Mouse (Mus musculus) embryonic facial prominence, embryonic 11.5 days (tissue): ENCODE measurements around the gene Sema3a. TPM values are rescaled to one million over a fixed set of nuclear protein-coding genes. Genes with fewer than 3 reads are reported as not detected.

Experiments used
- ATAC-seq: fragments of 200-750 bp; cut with Nextera tagmentation; replicated peaks from 2 replicates; pipeline ENCODE4 v1.8.0; 2017; ENCODE audit warnings: low read depth; ENCODE audit not compliant: insufficient number of reproducible peaks, low FRiP score, low TSS enrichment
- DNase-seq: peaks from one replicate; pipeline ENCODE4 v3.0.0-alpha.2; 2015; ENCODE audit warnings: low spot score
- H3K27ac ChIP-seq: fragments of 300-500 bp; sonication (generic); replicated peaks from 2 replicates; pipeline ENCODE4 v1.5.1; 2014; ENCODE audit warnings: mild to moderate bottlenecking, low read depth, low read length, control low read depth
- H3K27me3 ChIP-seq: fragments of 300-500 bp; sonication (generic); 2 replicates; pipeline ENCODE4 v1.6.1; 2014; ENCODE audit warnings: mild to moderate bottlenecking, low read length, moderate library complexity, mixed read lengths; ENCODE audit not compliant: control insufficient read depth, insufficient read depth
- H3K36me3 ChIP-seq: fragments of 300-500 bp; sonication (generic); replicated peaks from 2 replicates; pipeline ENCODE4 v1.6.1; 2014; ENCODE audit warnings: low read depth, mild to moderate bottlenecking, low read length, moderate library complexity, mixed read lengths; ENCODE audit not compliant: control insufficient read depth, insufficient read depth
- H3K4me1 ChIP-seq: fragments of 300-500 bp; sonication (generic); 2 replicates; pipeline ENCODE4 v1.6.1; 2014; ENCODE audit warnings: low read length, mixed read lengths; ENCODE audit not compliant: control insufficient read depth, insufficient read depth
- H3K4me2 ChIP-seq: fragments of 300-500 bp; sonication (generic); 2 replicates; pipeline ENCODE4 v1.6.1; 2014; ENCODE audit warnings: low read depth, mild to moderate bottlenecking, control low read depth, low read length, moderate library complexity
- H3K4me3 ChIP-seq: fragments of 300-500 bp; sonication (generic); 2 replicates; pipeline ENCODE4 v1.5.1; 2014; ENCODE audit warnings: low read depth, low read length, control low read depth
- H3K9ac ChIP-seq: fragments of 300-500 bp; sonication (generic); replicated peaks from 2 replicates; pipeline ENCODE4 v1.6.1; 2014; ENCODE audit warnings: mild to moderate bottlenecking, control low read depth, low read length
- H3K9me3 ChIP-seq: fragments of 300-500 bp; sonication (generic); replicated peaks from 2 replicates; pipeline ENCODE4 v1.6.1; 2016; ENCODE audit warnings: mild to moderate bottlenecking, low read length, inconsistent platforms, mixed read lengths; ENCODE audit not compliant: control insufficient read depth
- WGBS: fragments of 180-500 bp; shearing (Covaris S2); extraction: QIAGEN DNeasy Blood & Tissue Kit; methylation state at CpG from one replicate; pipeline ENCODE4 v1.1.7; 2014; 5-methylcytosine and 5-hydroxymethylcytosine counted together
- polyA plus RNA-seq: library from polyadenylated mRNA; unstranded; fragments of >200 nt; fragmentation: Nextera tagmentation; extraction: Ambion mirVana; gene quantifications from 2 replicates; pipeline ENCODE4 v1.2.1, GENCODE M21; 2014

The Sema3a gene
- polyA plus RNA-seq, 1 experiment from 2014 or later: 56.3 TPM

DNA sequence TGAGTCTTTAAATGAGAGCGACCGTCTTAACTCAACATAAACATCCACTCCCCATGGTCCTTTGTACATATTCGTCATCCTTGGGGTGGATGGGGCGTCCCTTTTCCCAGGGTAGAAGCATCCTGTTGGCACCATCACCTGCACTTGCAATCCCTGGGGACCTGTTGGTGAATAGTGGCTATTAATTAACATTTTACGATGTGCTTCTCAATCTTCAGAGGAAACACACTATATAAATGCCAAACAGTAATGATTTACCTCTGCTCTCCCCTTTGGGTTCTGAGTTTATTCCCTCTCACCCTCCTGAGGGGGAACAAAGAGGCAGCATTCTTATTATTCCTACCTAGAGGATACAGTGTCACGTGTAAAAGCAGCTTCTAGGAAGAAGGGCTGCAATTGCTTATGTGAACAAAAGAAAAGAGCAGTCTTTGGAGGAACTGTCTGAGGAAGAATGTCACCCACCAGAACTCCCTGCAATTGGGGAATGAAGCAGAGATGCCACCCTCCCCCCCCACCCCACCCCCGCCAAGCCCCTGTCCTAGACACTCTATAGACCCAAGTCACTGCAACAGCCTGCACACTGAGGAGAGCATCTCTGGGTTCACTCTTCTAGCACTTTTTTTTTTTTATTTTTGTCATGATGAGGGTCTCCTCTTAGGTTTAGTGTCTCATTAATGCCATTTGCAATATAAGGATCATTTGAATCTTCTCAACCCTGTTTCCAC is 19.7 kb downstream of the Sema3a start:
- Histone ChIP-seq H3K9ac (no peak overlapping the region), H3K4me2 (no peak overlapping the region), H3K27me3 (no peaks in the 10 kb centered on the region), H3K27ac (no peak overlapping the region), H3K4me3 (no peak overlapping the region), H3K4me1 (no peaks in the 10 kb centered on the region), H3K9me3 (no peaks in the 10 kb centered on the region), H3K36me3 (no peaks in the 10 kb centered on the region)
- ATAC-seq (no peak), DNase-seq (no peak)
- 72% methylated on average over 7 of the region's 7 CpGs for WGBS

DNA sequence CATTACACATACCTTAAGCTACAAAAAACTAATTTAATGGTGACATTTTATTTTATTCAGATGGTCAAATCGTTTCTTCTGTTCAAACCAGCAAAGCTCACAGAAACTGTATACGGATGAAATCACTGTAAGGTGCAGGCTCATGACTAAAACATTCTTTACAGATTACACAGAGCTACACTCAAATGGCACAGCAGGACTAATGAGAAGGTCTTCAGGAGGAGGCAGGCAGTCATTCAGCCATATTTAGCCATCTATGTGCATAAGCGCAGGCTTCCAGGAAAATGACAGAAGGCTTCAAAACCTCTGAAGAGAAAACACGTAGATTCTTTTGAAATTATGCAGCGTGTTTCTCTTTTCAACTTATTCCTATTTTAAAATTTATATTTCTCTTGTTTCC is 24.7 kb downstream of the Sema3a start:
- no peak for DNase-seq
- no peaks in the 10 kb centered on the region for H3K36me3 ChIP-seq
- no peaks in the 10 kb centered on the region for H3K9me3 ChIP-seq
- no peak for ATAC-seq
- WGBS: 85% methylated on average over 5 of the region's 5 CpGs
- H3K4me3 ChIP-seq: no peak overlapping the region
- H3K9ac ChIP-seq: no peak overlapping the region
- H3K4me1 ChIP-seq: no peaks in the 10 kb centered on the region
- no peak overlapping the region for H3K27ac ChIP-seq
- H3K4me2 ChIP-seq: no peak overlapping the region
- H3K27me3 ChIP-seq: no peaks in the 10 kb centered on the region

DNA sequence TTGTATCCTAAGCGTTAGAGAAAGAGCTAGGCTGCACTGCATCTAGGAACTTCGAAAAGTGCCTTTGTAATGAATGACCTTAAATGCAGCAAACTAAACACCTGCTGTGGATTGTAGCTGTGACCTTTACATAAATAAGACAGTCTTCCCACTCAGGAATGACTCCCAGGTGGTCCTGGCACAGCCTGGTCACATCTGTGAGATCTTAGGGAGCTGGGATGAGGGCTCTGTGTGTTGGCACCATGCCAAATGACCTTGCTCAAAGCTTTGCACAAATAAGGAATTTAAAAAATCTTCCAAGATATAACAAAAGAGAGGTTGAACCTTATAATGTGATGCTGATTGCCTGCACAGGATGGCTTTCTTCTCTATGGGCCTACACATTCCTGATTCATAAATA is 25.8 kb downstream of the Sema3a start:
- ATAC-seq: no peak
- no peaks in the 10 kb centered on the region for H3K4me1 ChIP-seq
- no peaks in the 10 kb centered on the region for H3K9me3 ChIP-seq
- H3K4me2 ChIP-seq: no peak overlapping the region
- H3K27me3 ChIP-seq: no peaks in the 10 kb centered on the region
- H3K4me3 ChIP-seq: no peak overlapping the region
- no peak overlapping the region for H3K27ac ChIP-seq
- H3K36me3 ChIP-seq: no peaks in the 10 kb centered on the region
- peak; percentile 27 for DNase-seq
- H3K9ac ChIP-seq: no peak overlapping the region
- 71% methylated on average over 2 of the region's 2 CpGs for WGBS

DNA sequence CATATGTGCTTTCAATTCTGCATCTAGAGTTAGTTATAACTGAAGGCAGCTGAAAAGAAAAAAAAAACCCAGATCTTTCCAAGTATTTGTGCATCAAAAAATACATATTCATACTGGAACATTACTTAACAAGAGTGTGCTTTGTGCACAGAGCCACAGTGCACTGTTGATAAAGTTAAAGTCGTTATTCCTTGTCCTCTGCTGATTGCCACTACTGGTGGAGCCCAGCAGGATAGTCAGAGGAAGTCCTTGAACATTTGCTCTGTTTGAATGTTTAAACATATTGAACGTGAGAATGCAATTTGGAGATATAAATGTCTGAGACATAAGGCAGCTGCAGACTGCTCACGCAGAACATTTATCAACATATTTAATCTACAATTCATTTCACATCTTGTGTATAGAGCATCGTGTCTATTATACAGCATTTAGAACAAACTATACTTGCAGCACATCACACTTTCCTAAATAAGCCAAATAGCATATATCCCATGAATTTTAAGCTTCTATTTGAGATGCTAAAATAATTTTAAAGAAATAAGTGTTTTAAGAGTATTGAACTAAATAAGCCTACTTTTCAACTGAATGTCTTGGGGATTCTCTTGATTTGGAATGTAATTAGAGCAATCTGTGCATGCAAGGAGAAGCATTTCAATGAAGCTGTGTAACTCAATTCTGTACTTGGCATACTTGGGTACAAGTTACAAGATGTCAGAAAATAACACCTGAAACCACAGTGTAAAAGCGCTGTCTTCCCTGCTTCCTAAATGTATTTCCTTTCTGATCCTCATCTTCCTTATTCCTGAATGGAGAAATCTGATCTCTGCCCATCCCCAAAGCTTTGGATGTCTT is 32.8 kb downstream of the Sema3a start:
- Histone ChIP-seq H3K27me3 (no peaks in the 10 kb centered on the region), H3K4me3 (no peak overlapping the region), H3K27ac (no peak overlapping the region), H3K4me1 (no peaks in the 10 kb centered on the region), H3K9me3 (no peaks in the 10 kb centered on the region), H3K9ac (no peak overlapping the region), H3K4me2 (no peak overlapping the region), H3K36me3 (no peaks in the 10 kb centered on the region)
- 70% methylated on average over 5 of the region's 5 CpGs for WGBS
- ATAC-seq (no peak), DNase-seq (no peak)

DNA sequence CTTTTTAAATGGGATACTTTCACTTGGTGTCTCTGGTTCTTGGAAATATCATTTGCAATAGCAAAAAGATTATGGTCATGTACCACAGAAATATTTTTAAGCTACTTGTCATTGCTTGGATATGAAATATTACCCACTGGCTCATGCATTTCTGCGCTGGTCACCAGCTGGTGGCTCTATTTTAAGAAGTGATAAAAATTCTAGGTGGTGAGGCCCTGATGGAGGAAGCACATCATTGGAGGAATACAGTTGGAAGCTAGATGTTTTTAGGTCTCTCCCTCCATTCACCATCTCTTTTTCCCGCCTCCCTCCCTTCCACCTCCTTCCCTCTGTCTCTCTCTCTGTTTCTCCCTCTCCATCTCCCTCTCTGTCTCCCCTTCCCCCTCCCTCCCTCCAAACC is 57.0 kb downstream of the Sema3a start:
- Histone ChIP-seq H3K9ac (no peak overlapping the region), H3K27me3 (no peaks in the 10 kb centered on the region), H3K27ac (no peak overlapping the region), H3K36me3 (no peaks in the 10 kb centered on the region), H3K9me3 (no peaks in the 10 kb centered on the region), H3K4me2 (no peak overlapping the region), H3K4me3 (no peak overlapping the region), H3K4me1 (no peaks in the 10 kb centered on the region)
- ATAC-seq (no peak), DNase-seq (no peak)
- WGBS: 91% methylated on average over 2 of the region's 2 CpGs

DNA sequence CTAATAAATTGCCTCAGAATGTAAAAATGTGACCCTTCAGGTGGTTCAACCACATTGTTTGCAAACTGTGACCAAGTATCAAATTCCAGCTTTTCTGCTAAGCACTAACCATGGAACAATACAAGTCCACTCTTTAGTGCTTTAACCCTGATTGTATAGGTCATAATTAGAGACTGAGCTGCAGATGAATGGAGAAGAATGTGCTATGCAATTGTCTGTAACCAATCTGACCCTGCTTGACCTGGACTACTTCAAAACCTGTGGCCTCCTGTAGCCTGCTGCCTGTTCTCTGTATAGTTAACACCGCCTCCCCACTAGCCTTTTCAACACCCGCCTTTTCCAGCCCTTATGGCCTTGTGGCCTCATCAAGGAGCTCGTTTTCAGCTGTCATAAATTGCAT is 72.7 kb downstream of the Sema3a start:
- H3K4me2 ChIP-seq: no peak overlapping the region
- no peak overlapping the region for H3K9ac ChIP-seq
- no peaks in the 10 kb centered on the region for H3K36me3 ChIP-seq
- H3K4me1 ChIP-seq: no peaks in the 10 kb centered on the region
- DNase-seq (peak; percentile 53), ATAC-seq (peak; percentile 76)
- WGBS: 21% methylated on average over 3 of the region's 3 CpGs
- H3K27me3 ChIP-seq: no peaks in the 10 kb centered on the region
- H3K27ac ChIP-seq: no peak overlapping the region
- H3K9me3 ChIP-seq: no peaks in the 10 kb centered on the region
- no peak overlapping the region for H3K4me3 ChIP-seq

DNA sequence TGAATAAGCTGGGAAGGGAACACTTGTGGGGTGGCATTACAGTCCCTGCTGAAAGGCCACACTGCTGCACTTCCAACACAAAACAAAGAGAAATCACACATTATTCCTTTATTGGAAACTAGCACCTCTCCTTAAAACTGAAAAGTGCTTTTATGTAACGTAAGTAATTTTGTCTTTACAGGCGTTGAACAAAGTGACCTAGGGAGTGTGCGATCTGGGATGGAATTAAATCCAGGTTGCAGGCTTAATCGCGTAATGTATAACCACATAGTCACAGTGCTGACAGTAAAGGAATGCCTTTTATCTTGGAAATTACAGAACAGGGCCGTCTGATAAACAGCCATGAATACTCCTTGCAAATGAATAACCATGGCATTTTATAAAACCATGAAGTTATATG is 74.5 kb downstream of the Sema3a start:
- Histone ChIP-seq H3K4me1 (no peaks in the 10 kb centered on the region), H3K4me2 (no peak overlapping the region), H3K27ac (no peak overlapping the region), H3K4me3 (no peak overlapping the region), H3K9me3 (no peaks in the 10 kb centered on the region), H3K9ac (no peak overlapping the region), H3K36me3 (no peaks in the 10 kb centered on the region), H3K27me3 (no peaks in the 10 kb centered on the region)
- WGBS: 57% methylated on average over 6 of the region's 6 CpGs
- ATAC-seq (no peak), DNase-seq (peak; percentile 34)

DNA sequence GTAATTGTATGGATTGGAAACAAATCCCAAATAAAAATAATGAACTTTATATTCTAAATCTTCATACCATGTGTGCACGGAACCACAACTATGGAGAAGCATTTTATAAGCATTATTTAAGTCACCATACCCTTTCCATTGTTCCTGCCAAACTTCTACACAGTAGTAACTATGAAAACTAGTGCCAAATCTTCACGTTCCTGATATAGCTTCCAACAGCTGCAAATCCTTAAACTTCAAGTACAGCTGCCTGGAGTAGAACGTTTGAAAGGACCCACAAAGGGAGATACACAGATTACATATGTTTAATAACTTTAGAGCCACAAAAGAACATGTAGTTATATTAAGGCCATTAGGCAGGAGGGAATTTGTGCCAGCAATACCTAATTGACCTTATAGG is 130.1 kb downstream of the Sema3a start:
- Histone ChIP-seq H3K9me3 (no peaks in the 10 kb centered on the region), H3K4me1 (no peaks in the 10 kb centered on the region), H3K9ac (no peak overlapping the region), H3K4me3 (no peak overlapping the region), H3K4me2 (no peak overlapping the region), H3K27me3 (no peaks in the 10 kb centered on the region), H3K36me3 (no peaks in the 10 kb centered on the region), H3K27ac (no peak overlapping the region)
- DNase-seq (no peak), ATAC-seq (no peak)
- WGBS: 67% methylated on average over 3 of the region's 3 CpGs
